Mouse (Mus musculus): ENCODE results near the gene Hoxd10. TPM values are rescaled to one million over a fixed set of nuclear protein-coding genes. Genes with fewer than 3 reads are reported as not detected.

Hoxd10 gene
- polyA plus RNA-seq, 2 experiments = 0.07 TPM; not detected in 1

- no peak overlapping the region for H3K27ac ChIP-seq
- peaks cover 100% of the 10 kb centered on the region for H3K27me3 ChIP-seq (ENCODE audit: control insufficient read depth, insufficient read depth, low read length)
- WGBS (ENCODE audit: insufficient replicate concordance) = 8% methylated on average over 27 of the region's 27 CpGs
- no peaks in the 10 kb centered on the region for H3K4me1 ChIP-seq (replicated peaks; ENCODE audit: control insufficient read depth in 2 of 2, insufficient read depth in 2 of 2, low read length in 1 of 2)
- no peaks in the 10 kb centered on the region for H3K36me3 ChIP-seq (replicated peaks; ENCODE audit: control insufficient read depth, insufficient read depth, low read depth)
- DNase-seq (ENCODE audit: low read depth in 3 of 3, low spot score in 3 of 3) (no peak), ATAC-seq (ENCODE audit: insufficient read depth) (no peak)
- TF ChIP-seq EP300 (IDR thresholded peaks at IDR 0.05; ENCODE audit: low read depth) (no peak), CTCF (IDR thresholded peaks at IDR 0.05; ENCODE audit: low read depth) (no peak)
- no peaks in the 10 kb centered on the region for H3K9me3 ChIP-seq (ENCODE audit: control insufficient read depth, low read length)
- H3K4me2 ChIP-seq (ENCODE audit: low read depth) = no peak overlapping the region
- H3K4me3 ChIP-seq (ENCODE audit: insufficient read depth in 1 of 2, low read depth in 2 of 2, low read length in 2 of 2) = no peak overlapping the region
- no peak overlapping the region for H3K9ac ChIP-seq (replicated peaks)
Measured at GRCm38 (mm10) chr2:74734996-74735811, 43.5 kb downstream of the Hoxd10 start.

GRCm38 (mm10) chr2:74735851-74736687 is 44.3 kb downstream of the Hoxd10 start:
- H3K27me3 ChIP-seq (ENCODE audit: control insufficient read depth, insufficient read depth, low read length) = peaks cover 99% of the 10 kb centered on the region
- no peaks in the 10 kb centered on the region for H3K4me1 ChIP-seq (replicated peaks; ENCODE audit: control insufficient read depth in 2 of 2, insufficient read depth in 2 of 2, low read length in 1 of 2)
- H3K36me3 ChIP-seq (replicated peaks; ENCODE audit: control insufficient read depth, insufficient read depth, low read depth) = no peaks in the 10 kb centered on the region
- no peak overlapping the region for H3K4me2 ChIP-seq (ENCODE audit: low read depth)
- no peak overlapping the region for H3K9ac ChIP-seq (replicated peaks)
- 3% methylated on average over 42 of the region's 42 CpGs for WGBS (ENCODE audit: insufficient replicate concordance)
- no peak overlapping the region for H3K27ac ChIP-seq
- no peaks in the 10 kb centered on the region for H3K9me3 ChIP-seq (ENCODE audit: control insufficient read depth, low read length)
- H3K4me3 ChIP-seq (ENCODE audit: insufficient read depth in 1 of 2, low read depth in 2 of 2, low read length in 2 of 2) = no peak overlapping the region
- no peak for ATAC-seq (ENCODE audit: insufficient read depth)
- DNase-seq (ENCODE audit: low read depth in 3 of 3, low spot score in 3 of 3) = no peak
- no peak for TF ChIP-seq CTCF (IDR thresholded peaks at IDR 0.05; ENCODE audit: low read depth)
- TF ChIP-seq EP300 (IDR thresholded peaks at IDR 0.05; ENCODE audit: low read depth) = no peak

- Histone ChIP-seq H3K9me3 (ENCODE audit: control insufficient read depth, low read length) (no peaks in the 10 kb centered on the region), H3K9ac (replicated peaks) (no peak overlapping the region), H3K4me2 (ENCODE audit: low read depth) (no peak overlapping the region), H3K27me3 (ENCODE audit: control insufficient read depth, insufficient read depth, low read length) (peaks cover 98% of the 10 kb centered on the region), H3K36me3 (replicated peaks; ENCODE audit: control insufficient read depth, insufficient read depth, low read depth) (no peaks in the 10 kb centered on the region), H3K27ac (no peak overlapping the region), H3K4me1 (replicated peaks; ENCODE audit: control insufficient read depth in 2 of 2, insufficient read depth in 2 of 2, low read length in 1 of 2) (no peaks in the 10 kb centered on the region), H3K4me3 (ENCODE audit: insufficient read depth in 1 of 2, low read depth in 2 of 2, low read length in 2 of 2) (no peak overlapping the region)
- DNase-seq (ENCODE audit: low read depth in 3 of 3, low spot score in 3 of 3) = no peak
- ATAC-seq (ENCODE audit: insufficient read depth) = no peak
- 10% methylated on average over 15 of the region's 15 CpGs for WGBS (ENCODE audit: insufficient replicate concordance)
- TF ChIP-seq EP300 (IDR thresholded peaks at IDR 0.05; ENCODE audit: low read depth) (no peak), CTCF (IDR thresholded peaks at IDR 0.05; ENCODE audit: low read depth) (no peak)
Measured at GRCm38 (mm10) chr2:74736688-74737577, 45.2 kb downstream of the Hoxd10 start.

GRCm38 (mm10) chr2:74737578-74738070 is 45.9 kb downstream of the Hoxd10 start:
- Histone ChIP-seq H3K4me3 (ENCODE audit: insufficient read depth in 1 of 2, low read depth in 2 of 2, low read length in 2 of 2) (no peak overlapping the region), H3K27me3 (ENCODE audit: control insufficient read depth, insufficient read depth, low read length) (peaks cover 94% of the 10 kb centered on the region), H3K4me2 (ENCODE audit: low read depth) (no peak overlapping the region), H3K4me1 (replicated peaks; ENCODE audit: control insufficient read depth in 2 of 2, insufficient read depth in 2 of 2, low read length in 1 of 2) (no peaks in the 10 kb centered on the region), H3K9ac (replicated peaks) (no peak overlapping the region), H3K27ac (no peak overlapping the region), H3K9me3 (ENCODE audit: control insufficient read depth, low read length) (no peaks in the 10 kb centered on the region), H3K36me3 (replicated peaks; ENCODE audit: control insufficient read depth, insufficient read depth, low read depth) (no peaks in the 10 kb centered on the region)
- WGBS (ENCODE audit: insufficient replicate concordance) = 18% methylated on average over 7 of the region's 7 CpGs
- TF ChIP-seq EP300 (IDR thresholded peaks at IDR 0.05; ENCODE audit: low read depth) = no peak
- ATAC-seq (ENCODE audit: insufficient read depth) (no peak), DNase-seq (ENCODE audit: low read depth in 3 of 3, low spot score in 3 of 3) (no peak)

Measured in liver, embryonic 14.5 days (tissue).